Mouse (Mus musculus) stomach, embryonic 16.5 days (tissue): ENCODE measurements around the gene Samd13. TPM values are rescaled to one million over a fixed set of nuclear protein-coding genes. Genes with fewer than 3 reads are reported as not detected.

ENCODE experiments used
- ATAC-seq: fragments of 200-750 bp; cut with Nextera tagmentation; 2 replicates; pipeline ENCODE4 v1.8.0; 2017; ENCODE audit warnings: moderate number of reproducible peaks, moderate TSS enrichment; ENCODE audit not compliant: insufficient read depth, low FRiP score
- H3K27ac ChIP-seq: fragments of 300-500 bp; sonication (generic); 2 replicates; pipeline ENCODE4 v1.5.1; 2014; ENCODE audit warnings: low read length
- H3K27me3 ChIP-seq: fragments of 300-500 bp; sonication (generic); 2 replicates; pipeline ENCODE4 v1.6.1; 2014; ENCODE audit warnings: low read length, control low read depth, mixed read lengths; ENCODE audit not compliant: control insufficient read depth, insufficient read depth
- H3K36me3 ChIP-seq: fragments of 300-500 bp; sonication (generic); 2 replicates; pipeline ENCODE4 v1.6.1; 2014; ENCODE audit warnings: low read length; ENCODE audit not compliant: control insufficient read depth, insufficient read depth
- H3K4me1 ChIP-seq: fragments of 300-500 bp; sonication (generic); 2 replicates; pipeline ENCODE4 v1.6.1; 2014; ENCODE audit warnings: low read length, control low read depth, mixed read lengths; ENCODE audit not compliant: control insufficient read depth, insufficient read depth
- H3K4me2 ChIP-seq: fragments of 300-500 bp; sonication (generic); 2 replicates; pipeline ENCODE4 v1.6.1; 2014; ENCODE audit warnings: low read depth, low read length, mixed read lengths
- H3K4me3 ChIP-seq: fragments of 300-500 bp; sonication (generic); replicated peaks from 2 replicates; pipeline ENCODE4 v1.5.1; 2014; ENCODE audit warnings: mild to moderate bottlenecking, low read length
- H3K9ac ChIP-seq: fragments of 300-500 bp; sonication (generic); 2 replicates; pipeline ENCODE4 v1.6.1; 2014; ENCODE audit warnings: low read length
- H3K9me3 ChIP-seq: fragments of 300-500 bp; sonication (generic); replicated peaks from 2 replicates; pipeline ENCODE4 v1.6.1; 2016; ENCODE audit warnings: low read length, control low read depth; ENCODE audit not compliant: control insufficient read depth
- WGBS: fragments of 180-500 bp; shearing (Covaris S2); extraction: QIAGEN DNeasy Blood & Tissue Kit; methylation state at CpG from one replicate; pipeline ENCODE4 v1.1.7; 2014; 5-methylcytosine and 5-hydroxymethylcytosine counted together
- polyA plus RNA-seq: library from polyadenylated mRNA; unstranded; fragments of >200 nt; fragmentation: Nextera tagmentation; extraction: Ambion mirVana; gene quantifications from 2 replicates; pipeline ENCODE4 v1.2.1, GENCODE M21; 2015

Gene Samd13
- polyA plus RNA-seq, 1 experiment from 2014 or later, result 0.98 TPM

DNA sequence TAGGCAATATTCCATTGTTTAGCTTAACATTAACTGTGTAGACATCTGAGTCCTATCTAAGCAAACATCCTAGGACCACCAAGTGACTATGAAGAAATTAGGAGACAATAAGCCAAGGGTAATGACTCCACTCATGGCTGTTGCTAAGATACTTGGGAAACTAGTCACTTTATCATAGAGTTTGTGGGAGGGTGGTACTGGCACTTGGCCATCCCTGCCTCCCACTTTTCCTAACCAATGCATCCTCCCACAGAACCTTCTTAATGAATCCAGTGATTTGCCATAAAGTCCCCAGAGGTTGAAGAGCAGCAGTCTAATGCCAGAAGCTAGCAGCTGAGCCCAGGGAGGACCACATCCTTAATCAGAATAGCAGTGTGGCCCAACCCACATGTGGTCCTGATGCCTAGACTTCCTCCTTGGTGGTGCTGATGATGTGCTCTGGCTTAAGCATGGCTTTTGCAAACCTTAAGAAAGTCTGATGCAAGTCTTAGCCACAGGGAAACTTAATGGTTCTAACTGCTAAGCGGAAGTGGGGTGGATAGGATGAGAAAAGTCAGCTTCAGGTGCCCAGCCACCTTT, 27.2 kb downstream of the Samd13 start:
- 85% methylated on average over 1 of the region's 1 CpGs for WGBS

GRCm38 (mm10) chr3:146657433-146657832, 28.0 kb downstream of the Samd13 start:
- no peak overlapping the region for H3K9ac ChIP-seq
- H3K27me3 ChIP-seq, result no peaks in the 10 kb centered on the region
- no peak for ATAC-seq
- H3K36me3 ChIP-seq, result no peaks in the 10 kb centered on the region
- WGBS, result 86% methylated on average over 5 of the region's 5 CpGs
- H3K4me3 ChIP-seq, result no peak overlapping the region
- no peak overlapping the region for H3K4me2 ChIP-seq
- no peaks in the 10 kb centered on the region for H3K9me3 ChIP-seq
- no peak overlapping the region for H3K27ac ChIP-seq
- H3K4me1 ChIP-seq, result no peaks in the 10 kb centered on the region; the same call in 1 of the 2 replicates

More for the DNA sequence above, 27.2 kb downstream of the Samd13 start:
- no peak overlapping the region for H3K4me3 ChIP-seq
- no peak overlapping the region for H3K27ac ChIP-seq
- no peak for ATAC-seq
- H3K9ac ChIP-seq, result no peak overlapping the region
- no peaks in the 10 kb centered on the region for H3K36me3 ChIP-seq
- no peaks in the 10 kb centered on the region; the same call in 1 of the 2 replicates for H3K4me1 ChIP-seq
- no peaks in the 10 kb centered on the region for H3K9me3 ChIP-seq
- no peak overlapping the region for H3K4me2 ChIP-seq
- H3K27me3 ChIP-seq, result no peaks in the 10 kb centered on the region

DNA sequence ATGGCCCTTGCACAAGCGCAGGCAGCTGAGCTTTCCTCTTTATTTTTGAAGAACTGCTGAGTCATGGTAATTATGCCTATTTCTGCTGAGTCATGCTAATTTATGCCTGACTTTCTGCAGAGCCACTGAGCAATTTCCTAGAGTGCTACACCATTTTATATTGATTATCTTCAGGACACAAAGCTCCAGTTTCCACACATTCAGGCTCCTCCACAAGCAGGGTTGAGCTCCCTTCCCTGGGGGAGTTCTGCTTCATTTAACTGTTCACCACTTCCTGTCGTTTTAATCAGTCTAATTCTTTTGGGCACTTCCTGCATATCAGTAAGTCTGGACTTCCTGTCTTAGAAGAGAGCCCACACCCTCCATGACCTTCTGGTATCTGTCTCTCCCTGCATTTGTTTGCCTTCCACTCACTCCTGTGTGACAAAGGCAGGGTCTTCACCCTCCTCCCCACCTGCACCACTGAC, 30.2 kb downstream of the Samd13 start:
- Histone ChIP-seq H3K4me3 (no peak overlapping the region), H3K36me3 (no peaks in the 10 kb centered on the region), H3K9ac (no peak overlapping the region), H3K27ac (no peak overlapping the region), H3K4me1 (no peaks in the 10 kb centered on the region; the same call in 1 of the 2 replicates), H3K9me3 (no peaks in the 10 kb centered on the region), H3K27me3 (no peaks in the 10 kb centered on the region), H3K4me2 (no peak overlapping the region)
- ATAC-seq, result no peak
- WGBS, result 50% methylated on average over 2 of the region's 2 CpGs

DNA sequence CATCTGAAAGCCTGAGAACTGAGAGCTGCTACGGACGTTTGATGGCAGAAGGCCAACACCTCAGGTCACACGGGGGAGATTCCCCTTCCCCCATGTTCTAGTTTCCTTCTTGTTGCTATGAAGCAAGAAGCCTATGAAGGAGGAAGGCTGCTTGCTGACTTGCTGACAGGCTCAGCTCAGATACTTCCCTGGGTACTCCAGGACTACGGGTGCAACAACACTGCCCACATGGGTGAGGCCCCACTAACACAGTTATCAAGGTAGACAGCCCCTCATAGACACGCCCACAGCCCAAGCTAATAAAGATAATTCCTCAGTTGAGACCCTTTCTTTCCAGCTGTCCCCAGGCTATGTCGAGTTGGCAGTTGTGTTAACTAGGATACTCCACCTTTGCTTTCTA, 31.7 kb downstream of the Samd13 start:
- Histone ChIP-seq H3K9me3 (no peaks in the 10 kb centered on the region), H3K9ac (no peak overlapping the region), H3K27me3 (no peaks in the 10 kb centered on the region), H3K36me3 (no peaks in the 10 kb centered on the region), H3K4me2 (no peak overlapping the region), H3K4me3 (no peak overlapping the region), H3K27ac (no peak overlapping the region), H3K4me1 (no peaks in the 10 kb centered on the region; the same call in 1 of the 2 replicates)
- 55% methylated on average over 6 of the region's 6 CpGs for WGBS
- no peak; the same call in 1 of the 2 replicates for ATAC-seq

DNA sequence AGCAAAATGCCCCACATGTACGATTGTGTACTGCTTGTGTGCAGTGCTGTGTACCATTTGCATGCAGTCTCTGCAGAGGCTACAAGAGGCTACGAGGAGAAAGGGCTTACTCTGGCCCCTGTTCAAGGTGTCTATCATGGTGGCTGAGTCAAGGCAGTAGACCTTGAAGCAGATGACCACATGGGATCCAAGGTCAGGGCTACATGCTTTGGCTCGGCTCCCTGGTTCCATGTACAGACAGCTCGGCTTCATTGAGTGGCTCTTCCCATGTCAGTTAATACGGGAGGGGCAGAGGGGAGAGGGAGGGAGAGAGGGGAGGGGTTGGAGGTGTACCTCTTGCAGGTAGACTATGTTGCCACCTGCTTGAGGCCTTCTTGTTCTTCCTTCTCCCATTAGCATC, 33.0 kb downstream of the Samd13 start:
- Histone ChIP-seq H3K27ac (no peak overlapping the region), H3K4me1 (no peaks in the 10 kb centered on the region; the same call in 1 of the 2 replicates), H3K4me3 (no peak overlapping the region), H3K27me3 (no peaks in the 10 kb centered on the region), H3K9ac (no peak overlapping the region), H3K36me3 (no peaks in the 10 kb centered on the region), H3K4me2 (no peak overlapping the region), H3K9me3 (no peaks in the 10 kb centered on the region)
- ATAC-seq, result no peak
- WGBS, result 87% methylated on average over 5 of the region's 5 CpGs

- Histone ChIP-seq H3K4me3 (no peak within 1 kb of the TSS), H3K27me3 (no peaks in the 10 kb centered on the region), H3K9me3 (no peaks in the 10 kb centered on the region), H3K27ac (no peak within 1 kb of the TSS), H3K9ac (no peak within 1 kb of the TSS), H3K4me2 (no peak within 1 kb of the TSS), H3K36me3 (no peaks in the 10 kb centered on the region), H3K4me1 (no peaks in the 10 kb centered on the region; the same call in 1 of the 2 replicates)
- ATAC-seq, result no peak
- WGBS, result 78% methylated on average over 3 of the region's 3 CpGs
These were observed 34.2 kb downstream of the Samd13 start, which contains the start of gene 4930503B20Rik for GRCm38 (mm10) chr3:146651217-146651616. Gene 4930503B20Rik, minus strand, starts transcription at chr3:146651317.

DNA sequence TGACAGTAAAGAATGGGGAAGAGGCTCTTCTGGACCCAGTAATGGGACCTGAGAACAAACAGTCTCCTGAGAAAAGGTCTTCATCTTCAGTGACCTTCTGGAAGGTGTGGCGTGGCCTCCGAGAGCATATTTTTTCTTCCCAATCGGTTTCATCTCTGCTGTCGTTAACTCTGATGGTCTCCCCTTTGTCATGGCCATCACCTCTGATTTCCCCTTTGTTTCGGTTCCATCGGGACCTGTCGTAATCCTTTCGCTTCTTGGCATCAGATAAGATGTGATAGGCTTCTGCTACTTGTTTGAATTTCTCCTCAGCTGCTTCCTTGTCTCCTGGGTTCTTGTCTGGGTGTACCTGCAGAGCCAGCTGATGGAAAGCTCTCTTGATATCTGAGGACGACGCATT, 34.7 kb downstream of the Samd13 start:
- Histone ChIP-seq H3K9me3 (no peaks in the 10 kb centered on the region), H3K27me3 (no peaks in the 10 kb centered on the region), H3K4me2 (no peak overlapping the region), H3K36me3 (no peaks in the 10 kb centered on the region), H3K27ac (no peak overlapping the region), H3K9ac (no peak overlapping the region), H3K4me3 (no peak overlapping the region), H3K4me1 (no peaks in the 10 kb centered on the region; the same call in 1 of the 2 replicates)
- no peak for ATAC-seq
- WGBS, result 76% methylated on average over 10 of the region's 10 CpGs

DNA sequence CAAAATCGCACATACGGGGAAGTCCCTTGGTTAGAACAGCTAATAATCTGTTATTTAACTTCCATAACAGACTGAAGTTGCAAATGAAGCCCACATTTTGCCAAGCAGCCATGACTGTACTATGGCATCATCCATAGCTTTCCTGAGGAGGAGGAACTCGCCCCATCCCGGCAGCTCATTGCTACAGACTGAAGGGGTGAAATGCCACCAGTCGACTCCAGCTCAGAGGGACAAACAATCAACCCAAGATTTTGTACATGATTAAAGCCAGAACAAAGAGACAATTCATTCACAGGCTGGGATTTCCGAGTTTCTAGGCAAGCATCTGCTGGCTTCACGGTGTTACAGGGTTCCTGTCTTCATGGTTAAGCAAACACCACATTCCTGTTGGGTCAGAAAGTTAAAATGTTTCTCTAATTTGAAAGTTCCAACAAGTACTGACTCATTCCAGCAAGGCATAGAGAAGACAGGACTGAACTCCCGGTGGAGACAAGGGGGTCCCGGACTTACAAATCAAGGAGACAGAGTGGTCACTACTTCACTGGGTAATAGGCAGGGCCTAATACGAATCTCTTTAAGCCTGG, 36.0 kb downstream of the Samd13 start:
- H3K4me2 ChIP-seq, result no peak overlapping the region
- H3K27ac ChIP-seq, result no peak overlapping the region
- no peak overlapping the region for H3K9ac ChIP-seq
- WGBS, result 64% methylated on average over 10 of the region's 10 CpGs
- H3K4me1 ChIP-seq, result no peaks in the 10 kb centered on the region
- H3K36me3 ChIP-seq, result no peaks in the 10 kb centered on the region
- ATAC-seq, result no peak
- no peaks in the 10 kb centered on the region for H3K27me3 ChIP-seq
- no peaks in the 10 kb centered on the region for H3K9me3 ChIP-seq
- H3K4me3 ChIP-seq, result no peak overlapping the region

- no peak overlapping the region for H3K4me3 ChIP-seq
- H3K9me3 ChIP-seq, result no peaks in the 10 kb centered on the region
- no peaks in the 10 kb centered on the region for H3K36me3 ChIP-seq
- no peaks in the 10 kb centered on the region for H3K27me3 ChIP-seq
- no peak for ATAC-seq
- H3K4me1 ChIP-seq, result no peaks in the 10 kb centered on the region
- no peak overlapping the region for H3K4me2 ChIP-seq
- WGBS, result 41% methylated on average over 4 of the region's 4 CpGs
- no peak overlapping the region for H3K27ac ChIP-seq
- H3K9ac ChIP-seq, result no peak overlapping the region
These were observed 43.5 kb downstream of the Samd13 start for GRCm38 (mm10) chr3:146641818-146642427.
